Mouse (Mus musculus) olfactory bulb, adult 2 months (tissue): ENCODE measurements around the gene Fhit.

Source experiments
- CTCF ChIP-seq: fragments of 200-500 bp; IDR thresholded peaks from 2 replicates; pipeline ENCODE4 v1.5.1; 2012; ENCODE audit warnings: low read depth, mild to moderate bottlenecking, low read length, moderate library complexity; ENCODE audit not compliant: insufficient read depth
- POLR2A ChIP-seq: fragments of 200-500 bp; IDR thresholded peaks from 2 replicates; pipeline ENCODE4 v1.6.1; 2012; ENCODE audit warnings: mild to moderate bottlenecking, low read depth, low read length, moderate library complexity; ENCODE audit not compliant: insufficient read depth

DNA sequence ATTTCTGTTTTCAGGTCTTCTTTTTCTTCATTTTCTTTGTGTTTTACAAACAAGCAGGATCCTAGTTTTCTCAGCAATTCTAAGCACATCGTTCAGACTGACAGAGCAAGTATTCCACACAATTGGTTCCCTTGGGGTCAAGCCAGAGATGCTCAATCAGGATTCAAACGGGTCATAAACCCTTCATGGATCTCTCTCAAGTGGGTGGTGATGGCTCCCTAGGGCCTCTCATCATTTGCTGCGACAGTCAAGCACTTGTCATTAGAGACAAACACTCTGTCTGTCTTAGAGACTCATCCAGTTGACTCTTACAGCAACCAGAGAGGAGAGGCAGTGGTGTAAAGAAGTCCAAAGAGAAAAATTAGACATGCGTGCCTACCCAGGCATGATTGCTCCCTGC is 948.6 kb downstream of the Fhit start:
- TF ChIP-seq CTCF (no peak), POLR2A (no peak)
